Mouse (Mus musculus): ENCODE measurements at regions not wholly inside any gene's neighbourhood (a gene's known extent, or its start where the extent isn't known, plus 50 kb on each side); places are given as distances from the start of the nearest gene placed in this dataset.

DNA sequence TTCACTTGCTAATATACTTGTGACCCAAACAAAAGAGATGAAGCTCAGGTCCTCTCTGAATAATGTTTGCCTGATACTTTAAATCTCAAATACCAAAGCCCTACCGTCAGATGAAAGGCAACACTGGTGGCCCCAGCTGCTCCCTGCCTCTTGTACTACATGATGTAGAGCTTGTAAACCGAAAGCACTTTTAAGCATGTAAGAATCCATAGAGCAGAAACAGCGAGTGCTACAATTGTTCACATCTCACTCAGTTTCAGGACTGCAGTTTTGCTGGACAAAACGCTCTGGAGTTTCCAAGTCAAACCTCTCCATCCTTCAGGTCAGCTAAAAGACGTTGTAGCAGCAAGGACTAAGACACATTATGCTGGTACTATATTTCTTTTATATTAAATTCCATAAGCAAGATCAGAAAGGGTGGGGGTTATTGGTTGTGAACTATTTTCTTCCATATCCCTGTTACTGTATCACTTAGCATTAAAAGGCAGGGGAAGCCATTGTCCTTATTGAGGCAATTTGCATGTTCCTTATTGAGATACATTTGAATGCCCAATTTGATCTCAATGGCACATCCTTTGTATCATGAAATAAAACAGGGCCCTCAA lies 562.7 kb upstream of the Slc35b3 start:
- TF ChIP-seq POLR2A (IDR thresholded peaks at IDR 0.05; ENCODE audit: low read depth, low read length) (no peak), CTCF (IDR thresholded peaks at IDR 0.05; ENCODE audit: borderline replicate concordance, insufficient read depth, low read length) (no peak)
